Comparison of ENCODE assay signal across 9 mouse cellular contexts in the genomic region with DNA sequence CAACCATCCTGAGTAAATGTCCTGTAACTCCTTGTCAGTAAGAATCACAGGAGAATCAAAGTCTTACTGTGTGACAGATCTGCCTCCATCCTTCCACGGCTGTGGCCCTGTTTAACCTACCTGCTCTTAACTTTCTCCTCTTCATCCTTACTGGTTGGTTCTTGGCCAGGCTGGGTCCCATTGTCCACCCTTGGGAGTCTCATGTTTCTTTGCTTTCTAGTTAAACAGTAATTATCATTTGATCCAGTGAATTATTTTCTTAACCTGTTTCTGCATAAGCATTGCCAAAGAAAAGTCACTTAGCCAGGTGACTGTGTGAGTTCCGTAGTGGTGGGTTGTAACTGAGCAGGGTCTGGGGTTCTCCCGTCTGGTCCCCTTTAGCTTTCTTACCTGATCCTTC. TPM values are rescaled to one million over a fixed set of nuclear protein-coding genes. Genes with fewer than 3 reads are reported as not detected.
DNase-seq lines count a peak whose midpoint lies in the region; ATAC-seq and TF ChIP-seq lines count a peak whose summit lies in the region.
"Not testable (repeated sequence)": the region's sequence is repeated elsewhere in the genome, so short reads cannot be mapped to it uniquely, and the experiment has no call there.
"Had no signal": no experiment of that assay in that cellular context is flagged by ENCODE, and none has a peak within 500 bp of the region (broad histone marks: within the 10 kb centered on the region; RNA-seq: fewer than 3 reads in every experiment).

No protein-coding gene starts in this region.

- DNase-seq in forebrain, embryonic 10.5 days (ENCODE audit: extremely low spot score, low spot score); hindbrain, postnatal 0 days (ENCODE audit: low spot score): not testable (repeated sequence)

- not testable (repeated sequence) for ATAC-seq in heart, embryonic 13.5 days (ENCODE audit: extremely low read depth, insufficient number of reproducible peaks, low FRiP score, low TSS enrichment); hindbrain, postnatal 0 days; kidney, embryonic 16.5 days (ENCODE audit: low FRiP score, low TSS enrichment); liver, embryonic 12.5 days; midbrain, embryonic 12.5 days (ENCODE audit: low FRiP score, low read depth); stomach, embryonic 14.5 days (ENCODE audit: insufficient number of reproducible peaks, insufficient read depth, low FRiP score, low read depth)

- H3K9me3 ChIP-seq in E14TG2a.4 (ENCODE audit: low read length); forebrain, embryonic 10.5 days; heart, embryonic 13.5 days; hindbrain, postnatal 0 days (ENCODE audit: low read length); kidney, embryonic 16.5 days (ENCODE audit: low read length); liver, embryonic 12.5 days (replicated peaks); midbrain, embryonic 12.5 days; stomach, embryonic 14.5 days (ENCODE audit: control insufficient read depth, low read depth, low read length): not testable (repeated sequence)

- not testable (repeated sequence) for H3K27me3 ChIP-seq in E14TG2a.4 (ENCODE audit: insufficient read depth, low read length); forebrain, embryonic 10.5 days (ENCODE audit: poor library complexity, severe bottlenecking); heart, embryonic 13.5 days (replicated peaks); hindbrain, postnatal 0 days (ENCODE audit: insufficient read depth, low read length); kidney, embryonic 16.5 days (ENCODE audit: insufficient read depth, low read length); liver, embryonic 12.5 days (replicated peaks); midbrain, embryonic 12.5 days; stomach, embryonic 14.5 days (ENCODE audit: control insufficient read depth, insufficient read depth, low read length)

- H3K36me3 ChIP-seq in E14TG2a.4 (ENCODE audit: insufficient read depth, low read length), result peaks cover 37% of the 10 kb centered on the region
- peaks cover 30% of the 10 kb centered on the region for H3K36me3 ChIP-seq in forebrain, embryonic 10.5 days (replicated peaks)
- peaks cover 24% of the 10 kb centered on the region for H3K36me3 ChIP-seq in heart, embryonic 13.5 days
- peaks cover 12% of the 10 kb centered on the region; the same call in 1 of the 2 replicates for H3K36me3 ChIP-seq in hindbrain, postnatal 0 days (ENCODE audit: insufficient read depth, low read length)
- H3K36me3 ChIP-seq in kidney, embryonic 16.5 days (ENCODE audit: insufficient read depth, low read length), result peaks cover 20% of the 10 kb centered on the region
- peaks cover 28% of the 10 kb centered on the region for H3K36me3 ChIP-seq in liver, embryonic 12.5 days
- H3K36me3 ChIP-seq in midbrain, embryonic 12.5 days, result peaks cover 23% of the 10 kb centered on the region
- peaks cover 19% of the 10 kb centered on the region; the same call in 1 of the 2 replicates for H3K36me3 ChIP-seq in stomach, embryonic 14.5 days (ENCODE audit: control insufficient read depth, insufficient read depth, low read length)

- TF ChIP-seq CTCF in E14TG2a.4 (conservative IDR thresholded peaks at IDR 0.05; ENCODE audit: low read length); hindbrain, postnatal 0 days (IDR thresholded peaks at IDR 0.05; ENCODE audit: low read depth): not testable (repeated sequence)

- peak overlapping the region; percentile 80 for H3K4me3 ChIP-seq in E14TG2a.4 (replicated peaks; ENCODE audit: low read length)
- peak overlapping the region; percentile 59 for H3K4me3 ChIP-seq in forebrain, embryonic 10.5 days
- H3K4me3 ChIP-seq in heart, embryonic 13.5 days, result peak overlapping the region; percentile 61
- not testable (repeated sequence) for H3K4me3 ChIP-seq in hindbrain, postnatal 0 days (ENCODE audit: low read length); stomach, embryonic 14.5 days (ENCODE audit: low read depth, low read length)
- peak overlapping the region; percentile 56 for H3K4me3 ChIP-seq in kidney, embryonic 16.5 days (ENCODE audit: low read length)
- H3K4me3 ChIP-seq in liver, embryonic 12.5 days, result peak overlapping the region; percentile 68
- H3K4me3 ChIP-seq in midbrain, embryonic 12.5 days, result peak overlapping the region; percentile 54

- H3K4me2 ChIP-seq in heart, embryonic 13.5 days, result peak overlapping the region; percentile 65
- peak overlapping the region; percentile 42; the same call in 1 of the 2 replicates for H3K4me2 ChIP-seq in hindbrain, postnatal 0 days (ENCODE audit: low read depth, low read length)
- H3K4me2 ChIP-seq in kidney, embryonic 16.5 days (replicated peaks; ENCODE audit: low read depth, low read length), result peak overlapping the region; percentile 45
- H3K4me2 ChIP-seq in liver, embryonic 12.5 days, result peak overlapping the region; percentile 58
- peak overlapping the region; percentile 49 for H3K4me2 ChIP-seq in midbrain, embryonic 12.5 days (replicated peaks)
- peak overlapping the region; percentile 30; the same call in 1 of the 2 replicates for H3K4me2 ChIP-seq in stomach, embryonic 14.5 days (replicated peaks; ENCODE audit: low read depth, low read length)

- H3K27ac ChIP-seq in forebrain, embryonic 10.5 days; heart, embryonic 13.5 days (replicated peaks); hindbrain, postnatal 0 days; kidney, embryonic 16.5 days (ENCODE audit: low read length); liver, embryonic 12.5 days; midbrain, embryonic 12.5 days (replicated peaks); stomach, embryonic 14.5 days (ENCODE audit: low read length): not testable (repeated sequence)

- WGBS in forebrain, embryonic 10.5 days, result 41% methylated on average over 2 of the region's 3 CpGs
- 38% methylated on average over 1 of the region's 3 CpGs for WGBS in heart, embryonic 13.5 days
- WGBS in hindbrain, postnatal 0 days, result 55% methylated on average over 2 of the region's 3 CpGs
- WGBS in kidney, embryonic 16.5 days, result 14% methylated on average over 1 of the region's 3 CpGs
- WGBS in liver, embryonic 12.5 days (ENCODE audit: insufficient replicate concordance), result 59% methylated on average over 2 of the region's 3 CpGs
- 57% methylated on average over 2 of the region's 3 CpGs for WGBS in midbrain, embryonic 12.5 days
- WGBS in stomach, embryonic 14.5 days, result 0% methylated on average over 1 of the region's 3 CpGs

- not testable (repeated sequence) for H3K4me1 ChIP-seq in E14TG2a.4 (replicated peaks; ENCODE audit: low read depth, low read length); forebrain, embryonic 10.5 days; heart, embryonic 13.5 days; hindbrain, postnatal 0 days (ENCODE audit: insufficient read depth, low read length); kidney, embryonic 16.5 days (ENCODE audit: insufficient read depth, low read length); liver, embryonic 12.5 days; midbrain, embryonic 12.5 days; stomach, embryonic 14.5 days (ENCODE audit: control insufficient read depth, insufficient read depth, low read length)

- peak overlapping the region; percentile 50; the same call in 1 of the 2 replicates for H3K9ac ChIP-seq in heart, embryonic 13.5 days
- not testable (repeated sequence) for H3K9ac ChIP-seq in hindbrain, postnatal 0 days (replicated peaks; ENCODE audit: low read length); kidney, embryonic 16.5 days (replicated peaks; ENCODE audit: low read length); midbrain, embryonic 12.5 days (replicated peaks); stomach, embryonic 14.5 days (replicated peaks; ENCODE audit: low read depth, low read length)
- H3K9ac ChIP-seq in liver, embryonic 12.5 days, result peak overlapping the region; percentile 79; the same call in 1 of the 2 replicates

RNA-seq across cellular contexts. Expression of a gene that starts 1.2 kb away (rescaled TPM):
- polyA plus RNA-seq in forebrain, embryonic 10.5 days (2016; fragmentation: Nextera tagmentation; extraction: Ambion mirVana), result 57.7 and 60.9 TPM in 2 replicates
- polyA plus RNA-seq in heart, embryonic 13.5 days (2015; fragmentation: Nextera tagmentation; extraction: Ambion mirVana), result 18.9 and 19.7 TPM in 2 replicates
- total RNA-seq in hindbrain, postnatal 0 days (2014; rRNA removed), result 11.8 and 17.3 TPM in 2 replicates
- 18.6 and 20.4 TPM in 2 replicates for polyA plus RNA-seq in hindbrain, postnatal 0 days (2015; fragmentation: Nextera tagmentation; extraction: Ambion mirVana)
- polyA plus RNA-seq in kidney, embryonic 16.5 days (2015; fragmentation: Nextera tagmentation; extraction: Ambion mirVana), result 42.5 and 44.4 TPM in 2 replicates
- polyA plus RNA-seq in liver, embryonic 12.5 days (2016; fragmentation: Nextera tagmentation; extraction: Ambion mirVana), result 18.2 and 18.8 TPM in 2 replicates
- 40.6 and 46.4 TPM in 2 replicates for polyA plus RNA-seq in midbrain, embryonic 12.5 days (2016; fragmentation: Nextera tagmentation; extraction: Ambion mirVana)
- 41.0 and 41.4 TPM in 2 replicates for polyA plus RNA-seq in stomach, embryonic 14.5 days (2014; fragmentation: Nextera tagmentation; extraction: Ambion mirVana)

RNA-seq across cellular contexts. Expression of a gene that starts 18.6 kb away (rescaled TPM):
- 14.6 and 17.0 TPM in 2 replicates for polyA plus RNA-seq in forebrain, embryonic 10.5 days (2016; fragmentation: Nextera tagmentation; extraction: Ambion mirVana)
- polyA plus RNA-seq in heart, embryonic 13.5 days (2015; fragmentation: Nextera tagmentation; extraction: Ambion mirVana), result 35.4 and 37.6 TPM in 2 replicates
- 13.7 and 26.9 TPM in 2 replicates for total RNA-seq in hindbrain, postnatal 0 days (2014; rRNA removed)
- polyA plus RNA-seq in hindbrain, postnatal 0 days (2015; fragmentation: Nextera tagmentation; extraction: Ambion mirVana), result 24.0 and 25.4 TPM in 2 replicates
- 45.5 and 52.1 TPM in 2 replicates for polyA plus RNA-seq in kidney, embryonic 16.5 days (2015; fragmentation: Nextera tagmentation; extraction: Ambion mirVana)
- polyA plus RNA-seq in liver, embryonic 12.5 days (2016; fragmentation: Nextera tagmentation; extraction: Ambion mirVana), result 16.6 and 17.0 TPM in 2 replicates
- polyA plus RNA-seq in midbrain, embryonic 12.5 days (2016; fragmentation: Nextera tagmentation; extraction: Ambion mirVana), result 12.9 and 14.9 TPM in 2 replicates
- polyA plus RNA-seq in stomach, embryonic 14.5 days (2014; fragmentation: Nextera tagmentation; extraction: Ambion mirVana), result 30.8 and 35.5 TPM in 2 replicates

RNA-seq across cellular contexts. Expression of a gene that starts 18.9 kb away (rescaled TPM):
- 0.22 and 0.31 TPM in 2 replicates for polyA plus RNA-seq in forebrain, embryonic 10.5 days (2016; fragmentation: Nextera tagmentation; extraction: Ambion mirVana)
- polyA plus RNA-seq in heart, embryonic 13.5 days (2015; fragmentation: Nextera tagmentation; extraction: Ambion mirVana), result not detected in 2 replicates
- total RNA-seq in hindbrain, postnatal 0 days (2014; rRNA removed), result 1.6 and 6.0 TPM in 2 replicates
- polyA plus RNA-seq in hindbrain, postnatal 0 days (2015; fragmentation: Nextera tagmentation; extraction: Ambion mirVana), result 0.35 and 0.79 TPM in 2 replicates
- polyA plus RNA-seq in kidney, embryonic 16.5 days (2015; fragmentation: Nextera tagmentation; extraction: Ambion mirVana), result 0.22 and 0.31 TPM in 2 replicates
- not detected in 2 replicates for polyA plus RNA-seq in liver, embryonic 12.5 days (2016; fragmentation: Nextera tagmentation; extraction: Ambion mirVana)
- polyA plus RNA-seq in midbrain, embryonic 12.5 days (2016; fragmentation: Nextera tagmentation; extraction: Ambion mirVana), result 0.26 TPM in 1 of 2 replicates, not detected in the other
- 0.13 TPM in 1 of 2 replicates, not detected in the other for polyA plus RNA-seq in stomach, embryonic 14.5 days (2014; fragmentation: Nextera tagmentation; extraction: Ambion mirVana)
- total RNA-seq: granulocyte monocyte progenitor cell, adult 5-6 weeks had no signal
